Mouse (Mus musculus) kidney, adult 8-10 months (tissue): ENCODE measurements around the gene Klra9.
"Not testable (repeated sequence)": the region's sequence is repeated elsewhere in the genome, so short reads cannot be mapped to it uniquely, and the experiment has no call there.

Experiments
- DNase-seq, 2 experiments: peaks; one replicate each; pipeline ENCODE4 v3.0.0; 2022

Klra9 gene

DNA sequence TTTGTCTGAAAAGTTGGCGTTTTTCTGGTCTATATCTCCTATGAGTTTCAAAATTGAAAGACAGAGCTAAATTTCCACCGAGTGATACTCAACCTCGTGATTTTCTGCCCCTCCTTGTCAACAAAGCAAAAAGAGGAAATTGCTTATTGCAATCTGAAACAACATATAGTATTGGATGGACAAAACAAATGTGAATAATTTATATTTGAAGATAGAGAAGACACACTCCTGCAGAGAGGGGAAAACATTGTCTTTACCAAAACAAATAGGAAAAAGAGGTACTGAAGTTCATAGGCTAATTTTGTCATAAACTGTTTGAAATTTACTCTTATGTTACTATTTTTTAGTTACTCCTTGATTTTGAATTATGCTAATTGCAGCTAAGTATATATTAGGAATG lies at the start of gene Klra9:
Gene Klra9 (minus strand): TSS at position 101 of the 400 bp plus-strand sequence.
- not testable (repeated sequence) for DNase-seq

DNA sequence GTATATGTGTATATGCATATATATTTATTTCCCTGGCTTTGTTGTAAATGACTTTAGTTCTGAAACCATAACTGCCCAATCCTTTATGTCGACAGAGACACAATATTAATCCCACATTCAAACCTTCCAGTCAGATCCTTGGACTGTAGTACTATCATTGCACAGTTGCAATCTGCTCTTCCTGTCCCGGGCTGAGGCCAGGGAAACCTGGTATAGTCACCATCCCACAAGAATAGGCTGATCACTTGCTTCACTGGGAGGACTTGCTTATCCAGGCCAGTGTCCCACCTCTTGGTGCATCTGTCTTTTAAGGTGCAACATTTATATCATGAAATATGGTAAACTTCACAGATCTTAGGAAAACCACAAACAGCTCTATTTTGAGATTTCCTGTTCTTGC lies 44.6 kb upstream of the Klra9 start:
- no peak for DNase-seq

DNA sequence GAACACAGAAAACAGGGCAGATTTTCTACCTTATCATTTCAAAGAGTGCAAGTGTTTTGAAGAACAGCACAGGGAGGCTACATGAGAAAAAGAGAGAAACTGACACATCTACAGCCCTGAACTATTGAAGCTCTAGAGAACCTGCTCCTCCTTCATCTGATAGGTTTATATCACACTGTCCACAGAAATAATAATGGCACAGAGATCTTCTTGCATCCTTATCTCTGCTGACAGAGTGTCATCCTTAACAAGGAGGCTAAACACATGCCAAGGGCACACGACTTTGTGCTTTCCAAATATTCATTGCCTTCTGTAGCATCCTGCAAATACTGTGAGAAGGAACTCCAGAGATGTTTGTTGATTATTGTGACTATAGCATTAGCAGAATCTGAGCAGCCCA lies 43.7 kb upstream of the Klra9 start:
- no peak for DNase-seq

GRCm38 (mm10) chr6:130233222-130233621 lies 40.3 kb upstream of the Klra9 start, which contains the start of gene Klra7:
TSS of gene Klra7 (minus strand) at chr6:130233322.
- DNase-seq, result no peak

DNA sequence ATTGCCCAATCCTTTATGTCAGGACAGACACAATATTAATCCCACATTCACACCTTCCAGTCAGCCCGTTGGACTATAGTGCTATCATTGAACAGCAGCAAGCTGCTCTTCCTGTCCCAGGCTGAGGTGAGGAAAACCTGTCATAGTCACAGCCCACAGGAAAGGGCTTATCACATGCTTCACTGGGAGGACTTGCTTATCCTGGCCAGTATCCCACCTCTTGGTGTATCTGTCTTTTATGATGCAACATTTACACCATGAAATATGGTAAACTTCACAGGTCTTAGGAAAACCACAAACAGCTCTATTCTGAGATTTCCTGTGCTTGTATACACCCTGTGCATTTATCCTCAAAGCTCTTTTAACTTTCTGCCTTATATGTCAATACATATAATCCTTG lies 4.5 kb upstream of the Klra9 start:
- DNase-seq, result not testable (repeated sequence)

DNA sequence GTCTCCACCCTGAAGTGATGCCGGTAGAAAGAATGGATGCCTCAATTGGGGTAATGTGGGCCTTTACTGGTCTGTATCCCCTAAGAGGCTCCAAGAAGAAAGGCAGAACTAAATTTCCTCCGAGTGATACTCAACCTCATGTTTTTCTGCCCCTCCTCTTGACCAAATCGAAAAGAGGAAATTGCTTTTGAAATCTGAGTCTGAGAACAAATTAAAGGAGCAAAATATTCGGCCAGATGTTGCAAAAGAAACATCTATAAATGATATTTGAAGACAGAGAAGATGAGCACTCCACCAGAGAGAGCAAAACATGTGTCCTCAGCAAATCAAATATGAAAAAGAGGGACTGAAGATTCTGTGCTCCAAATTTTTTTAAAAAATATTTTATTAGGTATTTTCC lies 63.1 kb downstream of the Klra9 start, which contains the start of gene Klra8:
Gene Klra8 (minus strand): TSS at position 101 of the 400 bp plus-strand sequence.
- not testable (repeated sequence) for DNase-seq
